Mouse (Mus musculus) heart, embryonic 15.5 days (tissue): ENCODE results near the gene Vmn2r50. TPM values are rescaled to one million over a fixed set of nuclear protein-coding genes. Genes with fewer than 3 reads are reported as not detected.
"Not testable (repeated sequence)": the region's sequence is repeated elsewhere in the genome, so short reads cannot be mapped to it uniquely, and the experiment has no call there.

ENCODE experiments used
- ATAC-seq: fragments of 200-750 bp; cut with Nextera tagmentation; replicated peaks from 2 replicates; pipeline ENCODE4 v1.8.0; 2017; ENCODE audit warnings: low read depth, moderate TSS enrichment; ENCODE audit not compliant: insufficient number of reproducible peaks, insufficient read depth, low FRiP score
- H3K27ac ChIP-seq: fragments of 300-500 bp; sonication (generic); 2 replicates; pipeline ENCODE4 v1.5.1; 2015; ENCODE audit warnings: mild to moderate bottlenecking, inconsistent platforms
- H3K27me3 ChIP-seq: fragments of 300-500 bp; sonication (generic); 2 replicates; pipeline ENCODE4 v1.6.1; 2015; ENCODE audit warnings: inconsistent platforms
- H3K36me3 ChIP-seq: fragments of 300-500 bp; sonication (generic); 2 replicates; pipeline ENCODE4 v1.6.1; 2015; ENCODE audit warnings: mild to moderate bottlenecking, inconsistent platforms
- H3K4me1 ChIP-seq: fragments of 300-500 bp; sonication (generic); replicated peaks from 2 replicates; pipeline ENCODE4 v1.6.1; 2015; ENCODE audit warnings: inconsistent platforms
- H3K4me2 ChIP-seq: fragments of 300-500 bp; sonication (generic); 2 replicates; pipeline ENCODE4 v1.6.1; 2015; ENCODE audit warnings: inconsistent platforms, mild to moderate bottlenecking, moderate library complexity
- H3K4me3 ChIP-seq: fragments of 300-500 bp; sonication (generic); 2 replicates; pipeline ENCODE4 v1.5.1; 2015; ENCODE audit warnings: mild to moderate bottlenecking, inconsistent platforms
- H3K9ac ChIP-seq: fragments of 300-500 bp; sonication (generic); 2 replicates; pipeline ENCODE4 v1.6.1; 2015; ENCODE audit warnings: mild to moderate bottlenecking, inconsistent platforms
- H3K9me3 ChIP-seq: fragments of 300-500 bp; sonication (generic); replicated peaks from 2 replicates; pipeline ENCODE4 v1.6.1; 2016; ENCODE audit warnings: inconsistent platforms
- WGBS: fragments of 180-500 bp; shearing (Covaris S2); methylation state at CpG from one replicate; pipeline ENCODE4 v1.1.7; 2015; ENCODE audit warnings: mixed read lengths; 5-methylcytosine and 5-hydroxymethylcytosine counted together
- polyA plus RNA-seq: library from polyadenylated mRNA; unstranded; fragments of >200 nt; fragmentation: Nextera tagmentation; extraction: Ambion mirVana; gene quantifications from 2 replicates; pipeline ENCODE4 v1.2.1, GENCODE M21; 2015

Vmn2r50 gene
- not detected in 2 replicates for polyA plus RNA-seq

DNA sequence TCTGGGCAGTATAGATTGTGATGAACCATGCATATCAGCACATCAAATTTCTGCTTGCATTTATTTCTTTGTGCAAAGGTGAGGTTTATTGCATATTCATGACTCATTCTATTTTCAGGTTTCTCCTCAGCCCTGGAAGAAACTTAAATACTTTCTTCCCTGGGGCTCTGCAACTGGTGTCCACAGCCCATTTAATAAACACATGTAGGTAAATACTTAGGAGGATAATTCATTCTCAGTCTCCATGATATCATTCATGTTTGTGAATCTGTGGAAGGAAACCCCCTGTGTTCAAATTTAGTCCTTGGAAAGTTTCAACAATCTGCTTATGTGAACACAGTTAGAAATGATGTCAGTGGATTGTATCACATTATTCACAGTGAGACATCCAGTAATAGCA is at the start of gene Vmn2r50:
Vmn2r50 (minus strand) TSS at position 101 of the 400 bp plus-strand sequence.
- H3K27me3 ChIP-seq, H3K27ac ChIP-seq, H3K36me3 ChIP-seq, ATAC-seq, H3K4me1 ChIP-seq, H3K4me2 ChIP-seq, H3K4me3 ChIP-seq, H3K9ac ChIP-seq, H3K9me3 ChIP-seq: not testable (repeated sequence)

DNA sequence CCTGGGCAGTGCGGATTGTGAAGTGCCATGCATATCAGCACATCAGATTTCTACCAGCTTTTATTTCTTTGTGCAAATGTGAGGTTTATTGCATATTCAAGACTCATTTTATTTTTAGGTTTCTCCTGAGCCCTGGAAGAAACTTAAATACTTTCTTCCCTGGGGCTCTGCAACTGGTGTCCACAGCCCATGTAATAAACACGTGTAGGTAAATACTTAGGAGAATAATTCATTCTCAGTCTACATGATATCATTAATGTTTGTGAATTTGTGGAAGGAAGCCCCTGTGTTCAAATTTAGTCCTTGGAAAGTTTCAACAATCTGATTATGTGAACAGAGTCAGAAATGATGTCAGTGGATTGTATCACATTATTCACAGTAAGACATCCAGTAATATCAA is 60.9 kb downstream of the Vmn2r50 start, which contains the start of gene Vmn2r49:
Vmn2r49 (minus strand) TSS at position 101 of the 400 bp plus-strand sequence.
- 63% methylated on average over 1 of the region's 2 CpGs for WGBS
- not testable (repeated sequence) for H3K4me2 ChIP-seq, H3K9me3 ChIP-seq, H3K27ac ChIP-seq, H3K9ac ChIP-seq, H3K4me1 ChIP-seq, H3K4me3 ChIP-seq, H3K27me3 ChIP-seq, H3K36me3 ChIP-seq, ATAC-seq

Other genes starting within 250 kb of the Vmn2r50 start
- gene Vmn2r47, start 212.0 kb downstream of the Vmn2r50 start, polyA plus RNA-seq = not detected in 2 replicates
- gene Vmn2r48, start 99.7 kb downstream of the Vmn2r50 start, polyA plus RNA-seq = not detected in 2 replicates
- gene Vmn2r49, start 61.0 kb downstream of the Vmn2r50 start, polyA plus RNA-seq = not detected in 2 replicates
- gene Vmn2r51, start 52.4 kb upstream of the Vmn2r50 start, polyA plus RNA-seq = not detected in 2 replicates
- not detected in 2 replicates for gene Vmn2r52, start 123.3 kb upstream of the Vmn2r50 start, polyA plus RNA-seq
- not detected in 2 replicates for gene Vmn1r66, start 224.7 kb upstream of the Vmn2r50 start, polyA plus RNA-seq